Mouse (Mus musculus): ENCODE results near the gene Tnfsf15. TPM values are rescaled to one million over a fixed set of nuclear protein-coding genes. Genes with fewer than 3 reads are reported as not detected.

Gene Tnfsf15
- polyA plus RNA-seq, 3 experiments from 2014 or later = 0.63 to 1.0 (median 0.82) TPM

GRCm38 (mm10) chr4:63740761-63741160 is 4.2 kb downstream of the Tnfsf15 start:
- no peak for ATAC-seq

- ATAC-seq = no peak
Measured at GRCm38 (mm10) chr4:63740001-63740400, 4.9 kb downstream of the Tnfsf15 start.

GRCm38 (mm10) chr4:63739524-63739923 is 5.4 kb downstream of the Tnfsf15 start:
- no peak for ATAC-seq

GRCm38 (mm10) chr4:63738364-63738997 is 6.4 kb downstream of the Tnfsf15 start:
- no peak for ATAC-seq

- ATAC-seq = no peak
Measured at GRCm38 (mm10) chr4:63731299-63731698, 13.6 kb downstream of the Tnfsf15 start.

- no peak for ATAC-seq
Measured at GRCm38 (mm10) chr4:63726727-63727126, 18.2 kb downstream of the Tnfsf15 start.

GRCm38 (mm10) chr4:63725981-63726380 is 18.9 kb downstream of the Tnfsf15 start:
- no peak for ATAC-seq

GRCm38 (mm10) chr4:63717922-63718643 is 26.8 kb downstream of the Tnfsf15 start:
- no peak for ATAC-seq

- ATAC-seq = no peak
Measured at GRCm38 (mm10) chr4:63711886-63712285, 33.0 kb downstream of the Tnfsf15 start.

GRCm38 (mm10) chr4:63710431-63711220 is 34.3 kb downstream of the Tnfsf15 start:
- ATAC-seq = no peak

GRCm38 (mm10) chr4:63706279-63706971 is 38.5 kb downstream of the Tnfsf15 start:
- no peak for ATAC-seq

GRCm38 (mm10) chr4:63704232-63704631 is 40.7 kb downstream of the Tnfsf15 start:
- ATAC-seq = peak; percentile 58

GRCm38 (mm10) chr4:63703686-63704085 is 41.2 kb downstream of the Tnfsf15 start:
- ATAC-seq = no peak

GRCm38 (mm10) chr4:63702006-63702704 is 42.8 kb downstream of the Tnfsf15 start:
- ATAC-seq = peak; percentile 25

GRCm38 (mm10) chr4:63699749-63700148 is 45.2 kb downstream of the Tnfsf15 start:
- no peak for ATAC-seq

- ATAC-seq = no peak
Measured at GRCm38 (mm10) chr4:63696921-63697320, 48.0 kb downstream of the Tnfsf15 start.

- ATAC-seq = no peak
Measured at GRCm38 (mm10) chr4:63692351-63692750, 52.6 kb downstream of the Tnfsf15 start.

- ATAC-seq = no peak
Measured at GRCm38 (mm10) chr4:63687429-63687828, 57.5 kb downstream of the Tnfsf15 start.

GRCm38 (mm10) chr4:63686157-63686556 is 58.8 kb downstream of the Tnfsf15 start:
- peak; percentile 77 for ATAC-seq

GRCm38 (mm10) chr4:63685253-63685525 is 59.7 kb downstream of the Tnfsf15 start:
- no peak for ATAC-seq

- ATAC-seq = no peak
Measured at GRCm38 (mm10) chr4:63684412-63685252, 60.3 kb downstream of the Tnfsf15 start.

All from inflammation-experienced regulatory T-cells, adult 6 months (primary cell).